Mouse (Mus musculus): Measurements from ENCODE around the gene Dnmt3b. TPM values are rescaled to one million over a fixed set of nuclear protein-coding genes. Genes with fewer than 3 reads are reported as not detected.
"Not testable (repeated sequence)": the region's sequence is repeated elsewhere in the genome, so short reads cannot be mapped to it uniquely, and the experiment has no call there.

The Dnmt3b gene
- total and polyA plus RNA-seq, 3 experiments: 5.3 to 9.4 (median 8.4) TPM

- no peaks in the 10 kb centered on the region for H3K27me3 ChIP-seq (replicated peaks)
- no peak overlapping the region for H3K4me3 ChIP-seq (replicated peaks in 1 of 3; ENCODE audit: low read depth in 2 of 3, low read length in 2 of 3, poor library complexity in 1 of 3)
- H3K9ac ChIP-seq (ENCODE audit: insufficient read depth, low read depth): no peak overlapping the region
- no peak overlapping the region for H3K4me2 ChIP-seq (ENCODE audit: insufficient read depth, low read depth, poor library complexity, severe bottlenecking)
- no peaks in the 10 kb centered on the region for H3K9me3 ChIP-seq (replicated peaks; ENCODE audit: low read length)
- TF ChIP-seq IRF4 (IDR thresholded peaks at IDR 0.05; ENCODE audit: low read depth, low read length): no peak
- TF ChIP-seq RCOR1 (conservative IDR thresholded peaks at IDR 0.05; ENCODE audit: low read depth, low read length): no peak
- TF ChIP-seq CHD2 (IDR thresholded peaks at IDR 0.05; ENCODE audit: low read length): no peak
- TF ChIP-seq TCF12 (IDR thresholded peaks at IDR 0.05; ENCODE audit: low read depth, low read length): no peak
- TF ChIP-seq SIN3A (IDR thresholded peaks at IDR 0.05; ENCODE audit: low read length): no peak
- no peak for TF ChIP-seq USF2 (conservative IDR thresholded peaks at IDR 0.05; ENCODE audit: low read depth, low read length)
- TF ChIP-seq HCFC1 (IDR thresholded peaks at IDR 0.05; ENCODE audit: low read depth, low read length): no peak
- no peak for TF ChIP-seq BHLHE40 (IDR thresholded peaks at IDR 0.05; ENCODE audit: low read depth, low read length)
- TF ChIP-seq ETS1 (conservative IDR thresholded peaks at IDR 0.05; ENCODE audit: low read depth, low read length): no peak
- TF ChIP-seq CHD1 (IDR thresholded peaks at IDR 0.05; ENCODE audit: low read depth, low read length): no peak
- no peak for TF ChIP-seq UBTF (IDR thresholded peaks at IDR 0.05; ENCODE audit: low read depth, low read length)
- TF ChIP-seq MXI1 (IDR thresholded peaks at IDR 0.05; ENCODE audit: low read depth, low read length): no peak
- TF ChIP-seq ZMIZ1 (IDR thresholded peaks at IDR 0.05; ENCODE audit: low read depth, low read length): no peak
- no peak for TF ChIP-seq NRF1 (IDR thresholded peaks at IDR 0.05; ENCODE audit: low read depth, low read length)
- TF ChIP-seq PAX5 (IDR thresholded peaks at IDR 0.05; ENCODE audit: low read length): no peak
- no peak for TF ChIP-seq ZNF384 (IDR thresholded peaks at IDR 0.05; ENCODE audit: low read depth, low read length)
- TF ChIP-seq SMC3 (IDR thresholded peaks at IDR 0.05; ENCODE audit: low read depth, low read length): no peak
- no peak for TF ChIP-seq JUN (IDR thresholded peaks at IDR 0.05; ENCODE audit: insufficient read depth, low read depth, low read length)
- TF ChIP-seq ZC3H11A (IDR thresholded peaks at IDR 0.05; ENCODE audit: low read depth, low read length): no peak
- H3K27ac ChIP-seq (ENCODE audit: insufficient read depth, low read depth): no peak overlapping the region
- H3K4me1 ChIP-seq (ENCODE audit: control insufficient read depth in 1 of 2, insufficient read depth in 2 of 2): no peaks in the 10 kb centered on the region
- H3K36me3 ChIP-seq (replicated peaks in 1 of 2; ENCODE audit: control insufficient read depth in 1 of 2, insufficient read depth in 1 of 2, low read length in 1 of 2): peaks cover 5 to 46% of the 10 kb centered on the region in 2 experiments
- no peaks in the 10 kb centered on the region for H3K79me2 ChIP-seq (replicated peaks; ENCODE audit: control insufficient read depth, extremely low read depth, insufficient read depth, poor library complexity, severe bottlenecking)
- in situ Hi-C loops (cut with MboI; ENCODE audit: low pct_ligation_motif_present, low pct_unique_long_range_greater_than_20kb, low sequenced_read_pairs): no loop called here
- DNase-seq (ENCODE audit: extremely low read depth): no peak
- dilution Hi-C loops (cut with MboI; ENCODE audit: extremely low pct_ligation_motif_present, extremely low pct_unique_long_range_greater_than_20kb, low sequenced_read_pairs): no loop called here
These were observed 20.9 kb downstream of the Dnmt3b start for GRCm38 (mm10) chr2:153670111-153670510.

- Histone ChIP-seq H3K79me2 (replicated peaks; ENCODE audit: control insufficient read depth, extremely low read depth, insufficient read depth, poor library complexity, severe bottlenecking) (no peaks in the 10 kb centered on the region), H3K27me3 (replicated peaks) (no peaks in the 10 kb centered on the region), H3K27ac (ENCODE audit: insufficient read depth, low read depth) (no peak overlapping the region), H3K9ac (ENCODE audit: insufficient read depth, low read depth) (no peak overlapping the region), H3K9me3 (replicated peaks; ENCODE audit: low read length) (no peaks in the 10 kb centered on the region), H3K4me1 (ENCODE audit: control insufficient read depth in 1 of 2, insufficient read depth in 2 of 2) (no peaks in the 10 kb centered on the region), H3K4me2 (ENCODE audit: insufficient read depth, low read depth, poor library complexity, severe bottlenecking) (no peak overlapping the region), H3K36me3 (replicated peaks in 1 of 2; ENCODE audit: control insufficient read depth in 1 of 2, insufficient read depth in 1 of 2, low read length in 1 of 2) (peaks cover 6 to 47% of the 10 kb centered on the region in 2 experiments), H3K4me3 (replicated peaks in 1 of 3; ENCODE audit: low read depth in 2 of 3, low read length in 2 of 3, poor library complexity in 1 of 3) (no peak overlapping the region)
- peak in 1 of 2 experiments; percentile 30; a peak in 1 of 4 replicates for TF ChIP-seq CTCF (conservative IDR thresholded peaks at IDR 0.05 in 1 of 2, IDR thresholded peaks at IDR 0.05 in 1 of 2; ENCODE audit: low read depth in 2 of 2, low read length in 2 of 2)
- no peak for TF ChIP-seq MAZ (IDR thresholded peaks at IDR 0.05; ENCODE audit: low read depth, low read length)
- DNase-seq (ENCODE audit: extremely low read depth): peak; percentile 7
- in situ Hi-C loops (cut with MboI; ENCODE audit: low pct_ligation_motif_present, low pct_unique_long_range_greater_than_20kb, low sequenced_read_pairs): no loop called here
- dilution Hi-C loops (cut with MboI; ENCODE audit: extremely low pct_ligation_motif_present, extremely low pct_unique_long_range_greater_than_20kb, low sequenced_read_pairs): no loop called here
These were observed 23.4 kb downstream of the Dnmt3b start for GRCm38 (mm10) chr2:153672619-153673018.

- H3K79me2 ChIP-seq (replicated peaks; ENCODE audit: control insufficient read depth, extremely low read depth, insufficient read depth, poor library complexity, severe bottlenecking); H3K4me3 ChIP-seq (replicated peaks in 1 of 3; ENCODE audit: low read depth in 2 of 3, low read length in 2 of 3, poor library complexity in 1 of 3); H3K4me1 ChIP-seq (ENCODE audit: control insufficient read depth in 1 of 2, insufficient read depth in 2 of 2); dilution Hi-C loops (cut with MboI; ENCODE audit: extremely low pct_ligation_motif_present, extremely low pct_unique_long_range_greater_than_20kb, low sequenced_read_pairs); H3K4me2 ChIP-seq (ENCODE audit: insufficient read depth, low read depth, poor library complexity, severe bottlenecking); H3K27me3 ChIP-seq (replicated peaks); in situ Hi-C loops (cut with MboI; ENCODE audit: low pct_ligation_motif_present, low pct_unique_long_range_greater_than_20kb, low sequenced_read_pairs); H3K9me3 ChIP-seq (replicated peaks; ENCODE audit: low read length); H3K27ac ChIP-seq (ENCODE audit: insufficient read depth, low read depth); H3K9ac ChIP-seq (ENCODE audit: insufficient read depth, low read depth); DNase-seq (ENCODE audit: extremely low read depth): not testable (repeated sequence)
- peaks cover 6 to 45% of the 10 kb centered on the region in 2 experiments for H3K36me3 ChIP-seq (replicated peaks in 1 of 2; ENCODE audit: control insufficient read depth in 1 of 2, insufficient read depth in 1 of 2, low read length in 1 of 2)
These were observed 26.1 kb downstream of the Dnmt3b start for GRCm38 (mm10) chr2:153675364-153675763.
